Mouse (Mus musculus) liver, adult (tissue): ENCODE measurements around the gene H2-DMb1.

Experiments used
- GATA4 ChIP-seq: IDR thresholded peaks from 2 replicates; pipeline ENCODE4 v1.6.1; 2014; ENCODE audit warnings: mild to moderate bottlenecking, low read length; ENCODE audit not compliant: insufficient replicate concordance

The H2-DMb1 gene

GRCm38 (mm10) chr17:34188986-34189385 is 36.1 kb downstream of the H2-DMb1 start:
- no peak for TF ChIP-seq GATA4

- no peak for TF ChIP-seq GATA4
Observed at GRCm38 (mm10) chr17:34192852-34193251, 40.0 kb downstream of the H2-DMb1 start.

- no peak for TF ChIP-seq GATA4
Observed at GRCm38 (mm10) chr17:34193468-34193867, 40.6 kb downstream of the H2-DMb1 start.

- peak; percentile 46; the same call in 1 of the 2 replicates for TF ChIP-seq GATA4
Observed at GRCm38 (mm10) chr17:34194723-34195122, 41.9 kb downstream of the H2-DMb1 start.

- TF ChIP-seq GATA4 = no peak
Observed at GRCm38 (mm10) chr17:34196491-34196890, 43.6 kb downstream of the H2-DMb1 start.

GRCm38 (mm10) chr17:34196941-34197894 is 44.3 kb downstream of the H2-DMb1 start, which contains the start of gene Psmb8:
TSS of gene Psmb8 (plus strand) at chr17:34197721.
- no peak; the same call in 1 of the 2 replicates for TF ChIP-seq GATA4

GRCm38 (mm10) chr17:34197904-34198520 is 45.1 kb downstream of the H2-DMb1 start:
- no peak for TF ChIP-seq GATA4

GRCm38 (mm10) chr17:34198521-34198912 is 45.6 kb downstream of the H2-DMb1 start:
- TF ChIP-seq GATA4 = no peak

GRCm38 (mm10) chr17:34199050-34199619 is 46.3 kb downstream of the H2-DMb1 start:
- no peak for TF ChIP-seq GATA4

GRCm38 (mm10) chr17:34200047-34200446 is 47.2 kb downstream of the H2-DMb1 start:
- no peak for TF ChIP-seq GATA4

GRCm38 (mm10) chr17:34200772-34201505 is 48.1 kb downstream of the H2-DMb1 start:
- no peak for TF ChIP-seq GATA4

- TF ChIP-seq GATA4 = no peak
Observed at GRCm38 (mm10) chr17:34201506-34202055, 48.7 kb downstream of the H2-DMb1 start.

- TF ChIP-seq GATA4 = no peak
Observed at GRCm38 (mm10) chr17:34202760-34203442, 50.0 kb downstream of the H2-DMb1 start.

- no peak for TF ChIP-seq GATA4
Observed at GRCm38 (mm10) chr17:34203444-34203843, 50.6 kb downstream of the H2-DMb1 start, which contains the start of gene Tap2. TSS of gene Tap2 (plus strand) at chr17:34203527.
